Mouse (Mus musculus): Measurements from ENCODE around the gene Kyat3. TPM values are rescaled to one million over a fixed set of nuclear protein-coding genes. Genes with fewer than 3 reads are reported as not detected.

Kyat3 gene
- total and polyA plus RNA-seq, 3 experiments: 11.7 to 25.6 TPM; not detected in 1

DNA sequence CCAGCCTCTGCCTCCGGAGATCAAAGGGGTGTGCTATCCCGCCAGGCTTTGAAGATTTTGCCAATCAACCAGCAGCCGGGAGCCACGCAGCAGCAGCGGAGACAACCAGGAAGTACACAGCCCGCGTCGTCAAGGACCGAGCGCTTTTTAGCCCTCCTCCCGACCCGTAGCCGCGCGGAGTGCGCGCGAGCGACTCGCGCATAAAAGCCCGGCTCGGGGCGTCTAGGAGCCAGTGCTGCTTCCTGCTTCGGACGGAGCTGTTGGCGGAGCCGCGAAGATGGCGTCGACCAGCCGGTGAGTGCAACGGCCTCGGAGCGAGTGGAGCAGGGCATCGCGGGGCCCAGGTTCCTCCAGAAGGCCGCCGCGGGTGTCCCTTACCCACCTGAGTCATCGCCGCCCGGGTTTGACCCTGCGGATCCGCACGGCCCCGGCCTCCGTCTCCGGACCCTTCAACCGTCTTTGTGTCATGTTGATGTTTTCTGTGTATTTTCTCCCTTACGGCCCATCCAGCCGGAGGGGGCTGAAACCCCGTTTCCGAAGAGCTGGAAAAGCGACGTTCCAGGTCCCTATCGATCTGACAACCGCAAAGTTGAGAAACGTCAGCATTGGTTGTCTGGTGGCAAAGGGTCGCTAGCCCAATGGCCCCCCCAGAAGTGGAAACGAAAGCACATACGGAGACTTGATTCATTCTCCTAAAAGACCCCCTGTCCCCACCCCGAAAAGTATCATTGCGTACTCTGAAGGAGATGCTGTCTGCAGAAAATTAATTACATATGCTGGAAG is 64.3 kb downstream of the Kyat3 start, which contains the start of gene Gtf2b:
Gtf2b (plus strand) TSS at position 51 of the 783 bp plus-strand sequence.
- Histone ChIP-seq H3K9me3 (replicated peaks; ENCODE audit: insufficient read depth, low read length) (no peaks in the 10 kb centered on the region), H3K27ac (ENCODE audit: control insufficient read depth, low read depth, low read length) (peak within 1 kb of the TSS; percentile 83), H3K4me1 (ENCODE audit: control insufficient read depth in 1 of 2, insufficient read depth in 2 of 2, low read length in 2 of 2) (peaks cover 5 to 23% of the 10 kb centered on the region in 2 experiments; a peak in 3 of 4 replicates), H3K4me3 (ENCODE audit: control insufficient read depth in 1 of 2, insufficient read depth in 1 of 2, low read depth in 2 of 2, low read length in 2 of 2) (peak within 1 kb of the TSS; percentile 77 to 78), H3K27me3 (ENCODE audit: control insufficient read depth in 1 of 2, insufficient read depth in 2 of 2, low read length in 2 of 2) (no peaks in the 10 kb centered on the region), H3K36me3 (ENCODE audit: control insufficient read depth in 1 of 2, insufficient read depth in 2 of 2, low read length in 2 of 2) (peaks cover 0 to 34% of the 10 kb centered on the region in 2 experiments; a peak in 2 of 4 replicates), H3K79me2 (ENCODE audit: control insufficient read depth, insufficient read depth, low read length, poor library complexity) (peaks cover 24% of the 10 kb centered on the region), H3K9ac (ENCODE audit: control insufficient read depth, low read depth, low read length, poor library complexity, severe bottlenecking) (peak within 1 kb of the TSS; percentile 95)
- peak; percentile 95 for DNase-seq (ENCODE audit: low read depth, low spot score)
- peak; percentile 82 for TF ChIP-seq TCF12 (IDR thresholded peaks at IDR 0.05; ENCODE audit: low read depth, low read length)
- TF ChIP-seq GABPA (IDR thresholded peaks at IDR 0.05; ENCODE audit: low read depth, low read length): no peak
- peak; percentile 33; the same call in 1 of the 2 replicates for TF ChIP-seq GATA1 (IDR thresholded peaks at IDR 0.05; ENCODE audit: low read depth, low read length)
- peak; percentile 99 for TF ChIP-seq NELFE (IDR thresholded peaks at IDR 0.05; ENCODE audit: low read depth, low read length)
- TF ChIP-seq CHD2 (IDR thresholded peaks at IDR 0.05; ENCODE audit: low read length): no peak
- peak in 1 of 2 experiments; percentile 39; a peak in 2 of 4 replicates for TF ChIP-seq EP300 (IDR thresholded peaks at IDR 0.05; ENCODE audit: low read depth in 1 of 2, low read length in 2 of 2)
- TF ChIP-seq HCFC1 (IDR thresholded peaks at IDR 0.05; ENCODE audit: low read depth, low read length): peak; percentile 93
- no peak for TF ChIP-seq USF2 (IDR thresholded peaks at IDR 0.05; ENCODE audit: borderline replicate concordance in 1 of 2, insufficient read depth in 1 of 2, low read depth in 1 of 2, low read length in 2 of 2)
- TF ChIP-seq MYC (IDR thresholded peaks at IDR 0.05; ENCODE audit: low read depth, low read length): 0 out of 2 replicates have a peak, but pooled peaks have one; percentile 61
- TF ChIP-seq MAFK (IDR thresholded peaks at IDR 0.05; ENCODE audit: borderline replicate concordance, low read depth, low read length): no peak
- peak; percentile 99 for TF ChIP-seq ZMIZ1 (IDR thresholded peaks at IDR 0.05; ENCODE audit: low read depth, low read length)
- no peak for TF ChIP-seq UBTF (IDR thresholded peaks at IDR 0.05; ENCODE audit: borderline replicate concordance, insufficient read depth, low read depth, low read length)
- peak; percentile 100 for TF ChIP-seq ELF1 (IDR thresholded peaks at IDR 0.05; ENCODE audit: low read depth, low read length)
- TF ChIP-seq POLR2A (IDR thresholded peaks at IDR 0.05; ENCODE audit: control insufficient read depth in 1 of 2, insufficient read depth in 1 of 2, low read depth in 1 of 2, low read length in 2 of 2, poor library complexity in 1 of 2): peak; percentile 99
- TF ChIP-seq MAZ (IDR thresholded peaks at IDR 0.05; ENCODE audit: low read depth, low read length): no peak; the same call in 1 of the 2 replicates
- TF ChIP-seq MEF2A (IDR thresholded peaks at IDR 0.05; ENCODE audit: extremely low read depth, insufficient replicate concordance, low read depth, low read length, poor library complexity, severe bottlenecking): no peak
- TF ChIP-seq JUND (IDR thresholded peaks at IDR 0.05; ENCODE audit: low read depth, low read length): no peak
- TF ChIP-seq SMC3 (IDR thresholded peaks at IDR 0.05; ENCODE audit: low read depth, low read length): no peak
- no peak for TF ChIP-seq USF1 (IDR thresholded peaks at IDR 0.05; ENCODE audit: low read depth, low read length)
- TF ChIP-seq KAT2A (conservative IDR thresholded peaks at IDR 0.05; ENCODE audit: low read depth, low read length): peak; percentile 73
- no peak for TF ChIP-seq ZNF384 (IDR thresholded peaks at IDR 0.05; ENCODE audit: low read depth, low read length)
- TF ChIP-seq RAD21 (IDR thresholded peaks at IDR 0.05; ENCODE audit: low read depth, low read length): no peak
- peak; percentile 92 for TF ChIP-seq MXI1 (IDR thresholded peaks at IDR 0.05; ENCODE audit: low read depth, low read length)
- no peak for TF ChIP-seq BHLHE40 (IDR thresholded peaks at IDR 0.05; ENCODE audit: borderline replicate concordance, low read depth, low read length)
- TF ChIP-seq CHD1 (IDR thresholded peaks at IDR 0.05; ENCODE audit: low read depth, low read length): no peak
- TF ChIP-seq ETS1 (IDR thresholded peaks at IDR 0.05; ENCODE audit: low read depth, low read length): peak; percentile 84
- no peak for TF ChIP-seq ZC3H11A (IDR thresholded peaks at IDR 0.05; ENCODE audit: low read depth, low read length)
- TF ChIP-seq E2F4 (IDR thresholded peaks at IDR 0.05; ENCODE audit: borderline replicate concordance, low read depth, low read length): peak; percentile 96; the same call in 1 of the 2 replicates
- no peak; the same call in 1 of the 2 replicates for TF ChIP-seq RCOR1 (IDR thresholded peaks at IDR 0.05; ENCODE audit: low read depth, low read length)
- peak; percentile 97 for TF ChIP-seq SIN3A (IDR thresholded peaks at IDR 0.05; ENCODE audit: low read length)
- TF ChIP-seq NRF1 (IDR thresholded peaks at IDR 0.05; ENCODE audit: insufficient read depth, low read depth, low read length, poor library complexity, severe bottlenecking): peak; percentile 77
- no peak; the same call in 1 of the 2 replicates for TF ChIP-seq POLR2AphosphoS5 (IDR thresholded peaks at IDR 0.05; ENCODE audit: borderline replicate concordance, low read depth, low read length)
- no peak for TF ChIP-seq CTCF (IDR thresholded peaks at IDR 0.05 in 2 of 3, conservative IDR thresholded peaks at IDR 0.05 in 1 of 3; ENCODE audit: control insufficient read depth in 1 of 3, insufficient read depth in 1 of 3, low read depth in 2 of 3, low read length in 3 of 3, poor library complexity in 1 of 3, severe bottlenecking in 1 of 3)
- no peak for TF ChIP-seq TAL1 (IDR thresholded peaks at IDR 0.05; ENCODE audit: low read length)
- TF ChIP-seq TBP (IDR thresholded peaks at IDR 0.05; ENCODE audit: low read depth, low read length): peak; percentile 98

All from MEL (cell line).